Mouse (Mus musculus) mesoderm, embryonic 11.5 days (tissue): ENCODE results near the gene Robo1.
"Not testable (repeated sequence)": the region's sequence is repeated elsewhere in the genome, so short reads cannot be mapped to it uniquely, and the experiment has no call there.

Experiments used
- DNase-seq: peaks from one replicate; pipeline ENCODE4 v3.0.0-alpha.2; 2012; ENCODE audit warnings: low read depth, low spot score

The Robo1 gene

DNA sequence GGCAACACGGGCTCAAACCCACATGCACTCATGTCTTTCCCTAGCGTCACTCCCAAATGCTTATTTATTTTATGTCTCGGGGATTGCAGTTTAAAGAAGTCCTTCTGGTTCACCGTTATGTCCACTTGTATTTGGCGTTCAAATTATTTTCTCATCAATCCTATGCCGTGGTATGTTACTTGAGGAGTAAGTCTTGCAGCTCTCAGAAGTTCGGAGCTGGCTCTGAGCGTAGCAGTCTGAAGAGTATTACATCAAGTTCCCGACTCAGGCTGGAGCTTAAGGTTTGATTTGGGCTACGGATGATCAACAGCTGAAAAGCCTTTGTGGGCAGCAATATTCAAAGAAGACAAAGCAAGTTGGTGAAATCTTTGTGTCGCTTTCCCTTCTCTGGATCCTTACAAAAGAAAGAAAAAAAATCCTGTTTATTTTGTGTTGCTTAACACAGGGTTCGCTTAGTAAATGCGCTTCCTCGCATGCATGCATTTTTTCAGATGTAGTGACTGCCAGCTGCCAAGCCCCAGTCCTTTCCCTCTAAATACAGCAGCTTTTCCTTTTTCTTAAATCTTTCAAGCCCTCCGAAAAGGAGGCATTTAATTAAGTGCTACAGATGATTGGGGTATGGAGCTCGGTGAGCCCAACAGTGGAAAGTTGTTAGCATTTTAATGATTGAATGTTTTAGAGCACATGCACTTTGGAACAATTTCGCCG, 136.5 kb downstream of the Robo1 start:
- DNase-seq = no peak

DNA sequence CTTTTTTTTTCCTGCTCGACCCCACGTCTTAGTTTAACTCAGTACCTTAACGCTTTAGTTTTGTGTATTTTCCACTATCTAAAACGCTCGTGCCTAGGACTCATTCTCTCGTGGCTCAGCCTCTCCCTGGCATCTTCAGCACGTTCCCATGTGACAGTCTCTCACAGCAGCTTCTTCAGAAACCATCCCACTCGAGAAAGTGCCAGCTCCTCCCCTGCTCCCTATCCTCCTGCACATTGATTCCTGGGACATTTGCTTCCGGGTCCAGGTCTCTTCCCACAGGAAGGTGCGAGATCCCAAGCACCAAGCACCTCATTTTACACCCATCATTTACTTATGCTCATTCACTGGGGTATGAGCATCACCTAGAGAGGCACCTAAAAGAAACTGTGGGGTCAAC, 150.0 kb downstream of the Robo1 start:
- no peak for DNase-seq

DNA sequence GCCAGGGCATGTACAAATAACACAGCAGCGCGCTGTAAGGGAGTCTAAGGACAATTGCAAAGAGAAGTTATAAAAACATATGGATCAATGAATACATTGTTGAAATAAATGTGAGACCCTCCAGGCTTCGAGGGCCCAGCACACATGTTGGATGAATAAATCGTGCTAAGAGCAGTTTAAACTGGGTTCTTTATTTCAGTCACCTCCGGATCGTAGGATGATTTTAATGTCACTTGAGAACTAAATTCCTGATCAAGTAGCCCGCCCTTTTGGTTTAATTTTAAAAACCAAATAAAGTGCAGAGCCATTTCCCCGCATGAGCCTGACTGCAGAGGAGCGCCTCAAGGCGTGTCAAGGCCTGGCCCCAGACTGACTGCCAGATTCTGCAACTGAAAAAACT, 150.5 kb downstream of the Robo1 start:
- no peak for DNase-seq

DNA sequence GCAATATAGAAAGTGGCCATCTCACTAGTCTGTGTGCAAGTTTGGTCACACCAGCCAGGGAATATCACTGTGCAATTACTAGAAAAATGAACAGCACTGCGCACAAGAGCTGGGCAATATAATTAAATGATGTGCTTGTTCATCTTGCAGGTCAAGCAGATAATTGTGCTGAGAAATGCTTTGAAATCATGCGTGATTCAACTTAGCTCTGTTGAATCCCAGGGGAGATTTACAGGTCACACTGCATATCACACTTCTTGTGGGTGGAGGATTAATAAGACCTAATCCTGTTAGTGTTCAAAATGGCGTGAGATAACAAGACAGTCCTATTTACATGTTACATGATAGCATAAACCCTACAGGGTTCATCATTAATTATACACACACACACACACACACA, 157.6 kb downstream of the Robo1 start:
- DNase-seq = no peak

DNA sequence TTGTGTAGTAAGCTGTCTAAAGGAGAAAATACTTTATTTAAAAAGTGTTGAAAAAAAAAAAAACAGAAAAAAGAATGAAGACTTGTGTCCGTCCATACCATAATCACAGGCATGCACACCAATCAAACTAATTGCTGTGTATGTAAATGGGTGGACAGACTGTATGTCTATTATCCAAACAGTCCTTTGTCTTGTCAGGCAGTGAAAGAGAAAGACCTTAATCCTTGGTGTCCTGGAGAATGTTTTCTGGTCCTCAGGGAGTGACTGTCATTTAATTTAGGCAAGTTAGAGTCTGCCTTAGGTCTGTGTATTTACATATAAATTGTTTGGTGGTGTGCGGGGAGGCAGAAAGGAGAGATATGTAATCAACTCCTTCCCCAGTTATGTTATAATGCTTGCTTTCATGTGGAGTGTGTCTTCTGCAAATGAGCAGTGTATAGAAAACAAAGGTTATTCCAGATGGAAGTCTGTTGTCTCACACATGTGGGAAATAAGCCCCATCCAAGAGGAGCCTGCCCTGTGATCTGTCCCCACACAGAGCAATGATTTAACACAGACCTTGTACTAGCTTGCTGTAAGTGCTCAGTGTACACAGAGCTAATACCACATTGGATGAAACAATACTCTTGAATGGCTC, 162.0 kb downstream of the Robo1 start:
- no peak for DNase-seq

DNA sequence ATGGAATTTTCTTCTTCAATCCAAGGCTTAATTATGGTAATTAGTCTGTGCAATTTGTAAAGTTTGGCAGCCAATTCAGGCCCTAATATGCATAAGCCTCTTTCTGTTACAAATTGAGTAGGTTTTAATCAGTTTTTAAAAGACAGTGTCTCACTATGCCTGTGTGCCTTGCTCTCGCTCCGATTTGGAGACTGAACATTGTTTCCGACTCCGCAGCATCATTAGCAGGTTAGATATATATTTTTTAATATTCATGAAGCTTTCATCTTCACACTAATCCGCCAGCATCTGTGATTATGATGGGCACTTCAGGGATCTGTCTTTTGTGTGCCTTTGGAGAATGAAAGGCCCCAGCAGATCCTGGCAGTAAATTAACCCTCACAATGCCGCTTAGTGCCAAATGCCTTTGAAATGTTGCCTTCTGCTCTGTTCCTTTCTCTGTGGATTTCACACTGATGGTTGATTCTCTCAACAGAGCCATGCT, 202.7 kb downstream of the Robo1 start:
- peak; percentile 68 for DNase-seq

DNA sequence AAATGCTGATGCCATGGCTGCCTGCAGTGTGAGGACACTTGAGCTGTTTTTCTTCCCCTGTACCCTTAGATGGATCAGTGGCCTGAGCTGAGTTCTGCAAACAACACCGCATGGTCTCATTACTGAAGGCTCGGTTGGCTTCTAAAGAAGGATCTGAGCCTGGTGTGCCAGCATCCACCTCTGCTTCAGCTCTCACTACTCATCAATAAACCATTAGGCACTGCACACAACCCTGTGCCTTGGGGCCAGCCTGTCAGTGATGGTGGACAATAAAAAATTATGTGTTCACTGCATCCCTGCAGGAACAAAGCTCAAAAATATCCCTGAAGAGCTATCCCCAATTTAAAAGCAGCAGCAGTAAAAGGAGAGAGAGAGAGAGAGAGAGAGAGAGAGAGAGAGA, 223.2 kb downstream of the Robo1 start:
- no peak for DNase-seq

DNA sequence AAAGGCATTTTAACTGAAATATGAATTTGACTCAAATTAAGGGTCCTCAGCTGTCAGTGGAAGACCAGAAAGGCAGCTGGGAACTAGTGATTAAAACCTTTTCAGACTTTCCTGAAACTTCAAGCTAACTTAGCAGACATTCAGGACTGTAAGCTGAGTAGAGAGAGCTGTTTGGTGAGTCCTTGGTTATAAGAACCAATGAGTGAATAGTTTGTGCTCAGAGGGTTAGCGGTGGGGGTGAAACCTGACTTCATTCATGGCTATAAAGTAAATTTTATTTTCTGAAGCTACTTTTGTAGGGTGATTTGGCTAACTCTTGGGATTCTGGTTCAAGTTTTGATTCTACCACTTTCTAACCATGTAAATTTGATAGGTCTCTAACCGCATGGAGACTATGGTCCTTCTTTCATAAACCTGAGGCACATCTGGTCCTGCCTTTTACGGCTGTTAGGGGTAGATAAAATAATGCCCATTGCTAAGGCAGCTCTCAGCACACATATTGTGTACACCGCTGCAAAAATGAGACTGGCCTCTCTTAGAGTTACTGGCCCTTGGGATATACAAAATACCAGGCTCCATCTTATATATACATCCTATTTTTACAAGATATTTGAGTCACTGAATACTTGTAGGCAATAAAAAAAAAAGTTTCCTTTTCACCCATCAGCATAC, 225.9 kb downstream of the Robo1 start:
- DNase-seq = no peak

DNA sequence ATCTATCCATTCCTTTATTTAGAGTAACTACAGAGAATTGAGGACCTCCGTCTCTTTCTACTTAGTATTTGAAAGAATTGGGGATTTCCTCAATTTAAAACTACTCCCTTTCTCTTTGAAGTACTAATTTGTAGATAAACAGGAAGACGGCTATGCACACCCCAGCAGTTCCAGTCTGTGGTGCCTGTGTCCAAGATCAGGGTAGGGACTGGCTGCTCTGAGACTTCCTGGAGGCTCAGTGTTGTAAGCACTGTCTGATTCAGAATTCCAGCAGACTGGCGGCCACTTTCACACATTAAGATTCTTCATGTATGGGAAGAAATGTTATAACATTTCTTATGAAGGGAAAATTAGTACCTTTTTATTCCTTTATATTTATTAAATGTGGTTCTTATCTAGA, 230.1 kb downstream of the Robo1 start:
- DNase-seq = no peak

DNA sequence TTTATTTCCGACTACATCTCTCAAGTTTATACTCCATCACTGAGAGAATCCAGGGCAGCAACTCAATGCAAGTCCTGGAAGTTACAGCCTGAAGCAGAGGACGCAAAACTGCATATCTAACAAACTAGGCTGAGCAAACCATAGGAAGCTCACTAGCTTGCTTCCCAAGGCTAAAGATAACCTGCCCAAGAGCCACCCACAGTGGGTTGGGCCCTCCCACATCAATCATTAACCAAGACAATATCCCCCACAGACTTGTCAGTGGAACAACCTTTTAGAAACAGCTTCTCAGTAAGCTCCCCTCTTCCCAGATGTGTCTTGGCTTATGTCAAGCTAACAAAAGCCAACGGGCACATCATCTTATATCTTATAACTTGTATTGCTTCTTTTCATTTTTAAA, 235.8 kb downstream of the Robo1 start:
- DNase-seq = no peak

DNA sequence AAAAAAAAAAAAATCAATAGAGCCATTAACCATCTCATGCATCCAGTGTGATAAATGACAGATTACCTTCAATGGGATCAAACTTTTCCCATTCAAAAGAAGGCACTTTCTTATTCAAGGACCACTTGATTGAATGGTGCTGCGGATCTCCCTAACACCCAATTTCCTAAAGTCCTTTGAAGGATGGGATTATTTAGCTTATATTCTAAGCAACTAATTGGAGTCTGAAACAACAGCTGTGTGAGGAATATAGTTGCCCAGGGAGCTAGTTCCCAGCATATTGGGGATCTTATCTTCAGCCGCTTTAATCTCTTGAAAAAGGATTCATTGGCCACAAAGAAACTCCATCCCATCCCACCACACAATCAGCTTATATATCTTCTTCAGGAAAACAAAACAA, 236.8 kb downstream of the Robo1 start:
- no peak for DNase-seq

DNA sequence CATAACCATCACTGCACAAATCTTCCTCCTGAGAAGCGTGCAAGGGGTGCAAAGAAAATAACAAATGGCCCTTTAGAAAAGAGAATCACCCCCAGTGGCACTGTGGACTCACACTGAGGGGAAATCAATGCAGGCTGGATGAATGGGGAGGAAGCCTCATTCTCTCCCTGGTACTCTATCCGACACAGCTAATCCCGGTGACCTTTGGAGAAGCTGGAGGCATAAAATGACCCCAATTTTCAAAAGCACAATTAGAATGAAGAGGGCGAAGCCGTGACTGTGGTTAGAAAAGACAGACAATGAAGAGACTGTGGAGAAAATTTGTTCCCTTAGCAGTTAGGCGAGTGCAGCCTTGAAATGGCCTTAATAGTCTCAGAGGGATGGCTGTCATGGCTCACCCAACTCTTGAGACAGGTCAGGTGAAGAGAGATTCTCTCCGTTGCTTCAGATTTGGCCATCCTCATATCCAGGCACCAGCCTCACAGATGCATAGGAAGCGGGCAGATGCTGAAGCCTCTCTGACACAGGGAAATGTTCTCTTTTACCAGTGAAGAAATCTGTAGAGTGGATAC, 243.7 kb downstream of the Robo1 start:
- DNase-seq = peak; percentile 43

DNA sequence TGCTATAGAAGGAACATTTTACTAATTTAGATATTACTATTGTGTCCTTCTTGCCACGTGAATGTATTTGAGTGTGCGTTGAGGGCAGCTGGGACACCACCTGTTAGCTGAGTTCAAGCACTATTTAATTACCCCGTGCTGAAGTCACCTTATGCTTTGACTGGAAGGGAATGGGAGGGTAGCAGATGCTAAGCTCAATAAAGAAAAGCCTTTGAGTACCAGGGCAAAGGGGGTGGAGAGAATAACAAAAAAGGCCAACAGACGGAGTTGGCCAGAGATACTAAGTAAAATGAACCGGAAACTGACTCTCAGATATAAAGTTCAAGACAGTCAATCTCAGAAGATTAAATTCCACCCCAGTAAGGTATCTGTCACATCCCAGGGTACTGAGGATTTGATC, 245.6 kb downstream of the Robo1 start:
- peak; percentile 46 for DNase-seq

DNA sequence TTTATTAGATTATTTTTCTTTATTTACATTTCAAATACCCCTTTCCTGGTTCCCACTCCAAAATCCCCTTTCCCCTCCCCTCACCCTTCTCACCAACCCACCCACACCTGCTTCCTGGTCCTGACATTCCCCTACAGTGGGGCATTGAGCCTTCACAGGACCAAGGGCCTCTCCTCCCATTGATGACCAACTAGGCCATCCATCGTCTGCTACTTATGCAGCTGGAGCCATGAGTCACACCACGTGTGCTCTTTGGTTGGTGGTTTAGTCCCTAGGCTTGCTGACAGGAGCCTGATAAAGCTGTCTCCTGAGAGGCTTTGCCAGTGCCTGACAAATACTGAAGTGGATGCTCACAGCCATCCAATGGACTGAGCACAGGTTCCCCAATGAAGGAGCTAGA, 254.0 kb downstream of the Robo1 start:
- DNase-seq = not testable (repeated sequence)

DNA sequence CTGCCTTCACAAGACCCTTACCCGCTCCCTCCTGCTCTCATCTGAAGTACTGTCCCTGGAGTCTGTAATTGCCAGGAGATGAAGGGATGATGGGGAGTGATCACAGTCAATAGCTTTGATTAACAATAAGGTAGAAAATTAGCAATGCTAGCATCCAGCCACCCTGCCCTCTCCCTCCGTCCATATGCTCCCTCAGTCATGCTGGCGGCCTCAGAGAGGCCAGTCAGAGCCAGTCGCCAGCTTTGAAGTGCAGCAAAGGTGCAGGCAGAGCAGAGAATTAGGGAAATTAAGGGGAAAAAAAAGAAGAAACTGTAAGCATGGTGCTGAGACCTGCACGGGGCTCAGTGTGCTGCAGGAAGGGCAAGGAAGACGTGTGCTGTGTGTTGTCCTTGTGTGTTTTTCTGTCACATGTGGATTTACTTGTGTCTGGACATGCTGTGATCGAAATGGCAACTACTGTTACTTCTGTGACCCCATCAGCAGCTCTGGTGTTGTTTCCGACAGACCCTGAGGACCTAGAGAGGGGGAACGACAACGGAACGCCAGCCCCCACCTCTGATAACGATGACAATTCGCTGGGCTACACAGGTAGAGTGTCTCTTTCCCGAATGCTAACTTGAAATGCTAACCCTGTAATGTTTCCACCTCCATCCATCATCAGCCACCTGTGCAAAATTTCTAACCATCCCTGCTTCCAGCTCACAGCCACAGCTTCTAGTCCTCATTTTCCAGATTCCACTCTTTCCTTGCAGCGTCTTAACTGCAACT, 255.3 kb downstream of the Robo1 start:
- no peak for DNase-seq

DNA sequence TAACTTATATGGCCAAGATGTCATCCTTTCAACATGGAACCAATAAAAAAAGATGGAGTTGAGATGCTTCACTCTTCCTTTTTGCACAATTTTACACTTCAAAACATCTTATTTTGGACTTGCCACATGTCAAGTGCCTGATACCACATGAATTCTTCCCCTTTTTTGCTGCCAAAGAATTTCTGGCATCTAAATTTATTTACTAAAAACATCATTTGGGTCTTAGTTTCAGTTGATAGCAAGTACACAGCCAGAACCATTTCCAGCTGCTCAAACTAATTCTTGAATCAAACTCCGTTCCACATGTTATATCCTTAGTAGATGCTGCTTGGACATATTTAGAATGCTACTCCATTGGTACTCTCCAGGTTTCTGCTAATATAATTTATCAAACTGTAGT, 267.1 kb downstream of the Robo1 start:
- DNase-seq = no peak

DNA sequence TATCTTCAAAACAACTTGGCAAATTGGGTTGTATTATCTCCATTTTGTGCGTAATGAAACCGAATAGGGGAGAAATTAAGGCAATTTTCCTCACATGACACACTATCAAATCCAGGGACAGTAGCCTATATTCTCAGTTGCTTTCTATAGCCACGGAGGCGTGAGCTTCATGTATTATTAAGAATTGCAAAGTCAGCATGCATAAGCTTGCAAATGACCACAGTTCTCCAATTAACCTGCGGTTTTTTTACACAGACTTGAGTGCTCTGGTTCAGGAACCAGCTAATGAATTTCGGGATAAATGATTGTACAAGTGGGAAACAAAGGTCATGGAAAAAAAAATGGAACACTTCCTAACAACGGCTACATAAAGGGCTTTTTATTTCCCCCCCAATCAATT, 268.9 kb downstream of the Robo1 start:
- DNase-seq = no peak

DNA sequence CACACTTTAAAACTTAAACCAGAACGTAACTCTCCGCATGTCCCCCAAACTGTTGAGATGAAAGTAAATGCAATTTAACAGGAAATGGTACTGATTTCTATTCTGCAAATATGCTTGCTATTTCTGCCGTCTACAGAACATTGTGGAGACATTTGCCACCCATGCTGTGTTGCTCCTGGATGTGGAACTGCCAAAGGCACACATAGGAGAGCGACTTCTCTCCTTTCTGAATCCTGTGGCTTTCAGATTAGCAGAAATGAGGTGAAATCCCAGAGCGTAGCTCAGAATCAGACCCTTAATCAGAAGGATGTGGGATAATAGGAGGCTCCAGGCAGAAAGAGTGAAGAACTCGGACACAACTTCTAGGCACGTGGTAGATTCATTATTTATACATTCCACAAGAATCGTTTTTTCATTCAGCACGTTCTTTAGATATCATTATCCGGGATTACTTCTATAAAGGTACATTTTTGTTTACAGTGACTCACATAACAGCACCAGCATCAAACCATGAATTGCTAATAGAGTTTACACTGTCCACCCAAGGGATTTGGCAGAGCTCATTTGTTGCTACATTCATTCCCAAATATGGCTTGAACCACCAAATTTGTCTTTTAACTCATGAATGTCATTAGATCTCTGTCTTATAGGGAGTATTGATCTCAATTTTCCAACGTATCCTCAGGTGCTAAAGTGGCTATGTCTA, 276.5 kb downstream of the Robo1 start:
- no peak for DNase-seq

DNA sequence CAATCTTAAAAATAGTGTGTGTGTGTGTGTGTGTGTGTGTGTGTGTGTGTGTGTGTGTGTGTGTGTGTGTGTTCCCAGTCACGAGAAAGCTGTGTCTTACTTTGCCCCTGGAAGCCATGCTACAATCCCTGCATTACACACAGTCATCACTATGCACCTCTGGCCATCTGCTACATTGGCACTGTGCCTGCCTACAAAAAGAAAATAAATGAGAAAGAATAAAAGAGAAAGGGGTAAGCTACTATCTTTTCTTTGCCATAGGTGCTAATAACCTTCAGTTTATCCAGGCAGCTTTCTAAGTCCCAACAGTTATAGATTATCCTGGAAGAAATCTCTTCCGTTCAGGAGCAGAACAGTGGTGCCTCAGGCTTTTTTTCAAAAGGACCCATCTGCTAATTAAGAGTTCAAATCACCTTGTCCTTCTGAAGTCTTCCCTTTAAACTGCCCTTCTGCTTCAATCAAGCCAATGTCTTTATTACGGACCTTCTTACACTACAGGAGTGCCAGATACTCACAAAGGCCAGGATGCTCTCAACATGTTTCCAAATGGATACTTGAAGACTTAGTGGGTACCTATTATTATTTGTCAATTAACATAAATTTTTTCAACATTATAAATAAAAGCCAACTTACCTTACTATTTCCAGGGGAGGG, 277.2 kb downstream of the Robo1 start:
- no peak for DNase-seq

DNA sequence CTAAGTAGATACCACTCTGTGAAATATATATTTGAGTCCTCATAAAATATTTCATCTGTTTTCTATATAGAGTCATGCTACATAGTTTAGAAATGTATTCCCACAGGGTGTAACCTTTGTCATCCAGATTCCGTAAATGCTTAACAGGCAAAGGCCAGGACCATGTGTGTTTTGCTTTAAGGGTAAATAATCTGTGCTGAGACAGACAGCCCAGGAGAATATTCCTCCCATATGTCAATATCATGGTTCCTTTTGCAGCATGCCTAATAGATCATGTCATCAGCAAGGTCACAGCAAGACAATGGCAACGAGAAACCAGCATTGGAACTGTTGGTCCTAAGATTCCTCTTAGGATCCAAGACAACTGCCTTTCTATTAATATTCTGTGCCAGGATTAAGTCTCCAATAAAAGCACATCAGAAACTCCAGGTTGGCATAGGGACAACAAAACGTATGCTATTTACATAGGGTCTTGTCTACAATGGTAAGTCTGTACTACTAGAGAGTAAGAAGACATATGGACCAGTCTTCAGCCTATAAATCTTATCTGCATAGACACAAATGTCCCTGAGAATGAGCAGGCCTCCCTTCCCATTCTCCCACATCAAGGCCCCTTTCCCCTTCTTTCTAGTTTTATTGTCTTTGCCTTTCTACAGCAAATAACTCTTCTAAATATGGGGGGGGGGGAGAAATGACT, 279.4 kb downstream of the Robo1 start:
- DNase-seq = peak; percentile 66
